Mouse (Mus musculus) left cerebral cortex, postnatal 36 days (tissue): ENCODE results near the gene Yap1. TPM values are rescaled to one million over a fixed set of nuclear protein-coding genes. Genes with fewer than 3 reads are reported as not detected.
"Not testable (repeated sequence)": the region's sequence is repeated elsewhere in the genome, so short reads cannot be mapped to it uniquely, and the experiment has no call there.

Source experiments
- DNase-seq, 2 experiments: peaks; one replicate each; pipeline ENCODE4 v3.0.0; 2021 to 2022; ENCODE audit warnings: low spot score in 2 of 2, mixed read lengths in 1 of 2
- intact Hi-C: fragments of 180-260 bp; cut with DNase I; formaldehyde crosslinking; loops from one replicate; pipeline ENCODE4 v1.15.1; 2025
- total RNA-seq, 2 experiments: library from RNA; stranded (reverse); gene quantifications; 2 replicates each; pipeline ENCODE4 v1.2.3; 2021

Yap1 gene
- total RNA-seq, 2 experiments from 2014 or later, result 17.2 to 19.0 TPM

DNA sequence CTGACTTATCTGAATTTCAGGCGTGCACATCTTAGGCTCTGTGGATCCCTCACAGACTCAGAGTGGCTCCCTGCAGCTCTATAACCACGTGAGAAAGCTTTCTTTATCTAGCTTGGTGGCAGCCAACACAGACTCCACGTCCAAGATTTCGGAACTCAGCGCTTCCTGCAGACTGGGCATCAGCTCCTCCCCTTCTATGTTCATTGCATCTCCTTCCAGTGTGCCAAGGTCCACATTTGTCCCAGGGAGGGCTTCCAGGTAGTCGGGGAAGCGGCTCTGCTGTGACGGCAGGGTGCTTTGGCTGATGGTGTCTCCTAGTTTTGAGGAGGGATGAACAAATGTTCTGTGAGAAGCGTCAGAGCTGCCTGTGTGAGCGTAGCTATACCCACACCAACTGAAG, 70.0 kb downstream of the Yap1 start:
- intact Hi-C loops, result no loop called here
- peak; percentile 44 to 51 for DNase-seq

- intact Hi-C loops, result no loop called here
- no peak for DNase-seq
These were observed 74.8 kb downstream of the Yap1 start for GRCm38 (mm10) chr9:7929552-7929951.

GRCm38 (mm10) chr9:7928866-7929265, 75.5 kb downstream of the Yap1 start:
- intact Hi-C loops, result no loop called here
- DNase-seq, result no peak

- intact Hi-C loops, result no loop called here
- DNase-seq, result no peak
These were observed 76.1 kb downstream of the Yap1 start for GRCm38 (mm10) chr9:7928207-7928793.

- DNase-seq, result no peak
- intact Hi-C loops, result no loop called here
These were observed 89.5 kb downstream of the Yap1 start for GRCm38 (mm10) chr9:7914925-7915324.

- intact Hi-C loops, result no loop called here
- DNase-seq, result peak; percentile 17 to 27
These were observed 89.9 kb downstream of the Yap1 start for GRCm38 (mm10) chr9:7914487-7914886.

- intact Hi-C loops, result no loop called here
- no peak for DNase-seq
These were observed 90.4 kb downstream of the Yap1 start for GRCm38 (mm10) chr9:7913953-7914352.

DNA sequence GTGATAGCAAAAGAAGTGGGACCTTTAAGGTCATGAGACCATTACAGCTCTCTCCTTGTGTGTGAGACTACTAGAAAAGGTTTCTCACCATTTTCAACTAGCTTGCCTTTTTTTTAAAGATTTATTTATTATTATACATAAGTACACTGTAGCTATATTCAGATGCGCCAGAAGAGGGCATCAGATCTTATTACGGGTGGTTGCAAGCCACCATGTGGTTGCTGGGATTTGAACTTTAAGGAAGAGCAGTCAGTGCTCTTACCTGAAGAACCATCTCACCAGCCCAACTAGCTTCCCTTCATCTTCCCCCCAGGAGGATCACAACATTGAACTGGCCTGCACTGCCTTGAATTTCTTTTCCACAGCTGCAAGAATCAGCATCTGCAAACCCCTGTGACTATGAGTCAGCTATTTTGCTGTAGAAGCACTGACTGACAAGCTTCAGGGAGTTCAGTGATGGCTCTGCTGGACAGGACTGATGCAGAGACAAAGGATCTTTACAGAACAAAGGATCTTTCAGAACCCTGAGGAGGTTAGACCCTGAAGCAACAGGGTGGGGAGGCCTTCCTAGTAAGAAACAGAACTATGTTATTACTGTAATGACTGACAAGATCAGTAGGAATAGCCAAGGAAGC, 96.9 kb downstream of the Yap1 start:
- DNase-seq, result no peak
- intact Hi-C loops, result no loop called here

DNA sequence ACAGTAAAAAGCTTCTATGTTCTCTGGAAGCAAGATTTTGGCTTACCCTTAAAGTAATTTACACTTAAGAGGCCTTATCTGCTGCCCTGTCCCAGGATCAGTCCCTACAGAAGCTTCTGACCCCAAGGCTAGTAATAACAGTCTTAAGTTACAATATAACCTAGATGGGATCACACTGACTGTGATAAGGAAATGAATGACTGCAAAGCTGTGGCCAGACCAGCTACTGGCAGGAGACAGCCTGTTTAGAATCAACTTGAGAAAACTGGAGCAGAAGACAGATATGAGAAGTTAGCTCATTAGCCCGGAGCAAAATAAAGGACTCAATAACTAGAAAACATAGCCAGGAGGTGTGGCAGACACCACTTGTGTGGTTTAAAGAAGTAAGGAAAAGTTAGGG, 97.8 kb downstream of the Yap1 start:
- intact Hi-C loops, result no loop called here
- no peak for DNase-seq

DNA sequence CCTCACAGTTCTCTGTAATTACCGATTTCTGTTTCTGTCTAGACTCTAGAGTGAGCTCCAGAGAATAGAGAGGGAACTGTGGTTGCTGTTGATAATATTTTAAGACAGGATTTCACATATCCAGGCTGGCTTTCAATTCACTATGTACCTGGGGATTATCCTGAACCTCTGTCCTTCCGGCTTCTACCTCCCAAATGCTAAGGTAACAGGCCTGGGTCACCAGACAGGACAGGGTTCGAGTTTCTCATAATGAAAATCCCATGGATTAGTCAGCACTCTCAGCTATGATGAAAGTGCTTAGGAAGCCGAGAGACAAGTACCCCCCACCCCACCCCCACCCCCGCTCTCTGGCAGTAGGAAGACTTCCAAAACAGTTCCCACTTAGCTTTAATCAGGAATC, 100.6 kb downstream of the Yap1 start:
- intact Hi-C loops, result no loop called here
- DNase-seq, result no peak

- intact Hi-C loops, result no loop called here
- no peak for DNase-seq
These were observed 101.1 kb downstream of the Yap1 start for GRCm38 (mm10) chr9:7903262-7903661.

GRCm38 (mm10) chr9:7902311-7902710, 102.1 kb downstream of the Yap1 start:
- DNase-seq, result no peak
- intact Hi-C loops, result no loop called here

- no peak for DNase-seq
- intact Hi-C loops, result no loop called here
These were observed 103.4 kb downstream of the Yap1 start for GRCm38 (mm10) chr9:7900965-7901364.

DNA sequence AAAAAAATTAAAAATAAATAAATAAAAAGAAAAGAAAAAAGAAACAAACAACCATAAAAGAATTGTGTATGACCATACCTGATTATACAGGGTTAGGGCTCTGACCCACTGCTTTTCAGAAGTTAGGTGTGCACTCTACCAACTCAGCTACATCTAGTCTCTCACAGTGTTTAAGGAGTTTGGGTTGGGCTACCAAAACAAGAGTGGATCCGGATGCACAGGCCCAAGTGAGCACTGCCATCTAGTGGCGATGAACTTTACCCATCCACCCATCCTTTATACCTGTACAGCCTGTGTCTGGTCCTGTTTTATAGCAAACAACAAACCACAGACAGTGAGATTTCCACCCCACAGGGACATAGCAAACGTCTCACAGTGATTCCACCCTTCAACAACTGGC, 106.9 kb downstream of the Yap1 start:
- intact Hi-C loops, result loop anchor here (1.0 to 5.0 kb wide), 2 partner anchors 183 to 295 kb away; no protein-coding TSS in a partner anchor
- peak; percentile 35 to 49 for DNase-seq

DNA sequence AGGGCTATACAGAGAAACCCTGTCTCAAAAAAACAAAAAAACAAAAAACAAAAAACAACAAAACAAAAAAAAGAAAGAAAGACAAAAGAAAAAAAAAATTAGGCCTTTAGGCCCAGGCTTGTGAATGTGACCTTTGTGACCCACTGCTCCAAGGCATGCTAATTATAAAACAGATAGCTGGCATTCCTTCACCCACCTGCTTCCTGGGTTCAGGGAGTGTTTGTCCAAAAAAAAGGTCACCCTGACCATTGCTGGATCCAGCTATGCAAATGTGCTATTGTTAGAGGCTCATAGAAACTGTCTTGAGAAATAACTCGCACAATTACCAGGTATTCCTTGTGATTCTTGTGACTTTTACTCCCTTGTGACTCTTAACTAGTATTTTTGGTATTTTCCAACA, 112.6 kb downstream of the Yap1 start:
- intact Hi-C loops, DNase-seq: not testable (repeated sequence)

DNA sequence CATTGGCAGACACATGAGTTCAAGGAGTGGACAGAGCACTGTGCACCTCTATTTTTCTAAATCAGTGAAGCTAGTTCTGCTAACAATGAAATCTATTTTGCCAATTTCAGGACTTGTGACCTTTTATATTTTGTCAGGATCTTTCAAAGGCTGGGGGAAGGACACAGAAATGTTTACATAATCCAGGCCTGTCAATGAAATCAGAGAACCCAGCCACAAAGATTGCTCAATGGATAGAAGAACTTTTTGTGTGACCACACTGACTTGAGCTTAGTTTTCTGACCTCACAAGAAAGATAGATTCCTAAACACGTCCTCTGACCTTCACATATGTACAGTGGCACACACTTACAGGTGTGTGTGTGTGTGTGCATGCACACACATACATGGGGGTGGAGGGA, 113.2 kb downstream of the Yap1 start:
- intact Hi-C loops, result no loop called here
- no peak for DNase-seq

DNA sequence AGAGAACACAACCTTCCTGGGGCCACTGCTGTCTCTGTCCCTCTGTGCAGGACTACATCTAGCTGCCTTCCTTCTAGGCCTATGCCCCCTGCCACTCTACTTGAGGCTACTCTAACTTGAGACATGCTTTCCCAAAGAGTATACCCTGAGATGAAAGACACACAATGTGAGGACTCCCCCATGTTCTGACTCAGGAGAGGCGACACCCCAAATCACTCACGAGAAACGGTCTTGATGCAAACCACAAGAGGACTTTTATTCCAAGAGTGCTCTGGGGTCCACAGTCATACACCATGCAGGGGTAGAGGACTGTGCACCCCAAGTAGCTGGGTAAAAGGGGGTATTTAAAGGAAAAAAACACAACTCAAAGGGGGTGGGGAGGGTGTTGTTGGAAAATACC, 120.0 kb downstream of the Yap1 start:
- no peak for DNase-seq
- intact Hi-C loops, result no loop called here

DNA sequence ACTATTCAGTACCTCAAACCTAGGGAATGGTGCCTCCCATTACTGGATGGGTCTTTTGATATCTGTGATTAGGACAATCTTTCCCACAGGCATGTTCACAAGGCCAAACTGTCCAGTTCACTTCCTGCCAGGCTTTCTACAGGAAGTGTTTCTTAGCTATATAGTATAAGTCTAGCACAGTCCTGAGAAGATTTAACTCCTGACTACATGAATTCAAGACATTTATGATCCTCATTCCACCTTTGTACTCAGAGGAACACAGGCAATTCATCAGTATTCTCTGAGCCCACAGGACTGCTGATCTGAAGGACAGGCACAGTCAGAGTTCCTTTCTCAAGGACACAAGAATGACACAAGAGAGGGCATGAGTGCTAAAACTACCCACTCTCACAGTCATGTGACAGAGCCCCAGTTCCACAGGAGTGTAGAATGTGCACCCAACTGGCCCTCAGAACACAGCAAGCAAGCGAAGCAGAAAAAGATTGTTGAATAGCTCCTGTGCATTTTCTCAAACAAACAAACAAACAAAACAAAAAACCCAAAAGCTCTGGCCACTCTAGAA, 122.0 kb downstream of the Yap1 start:
- no peak for DNase-seq
- intact Hi-C loops, result no loop called here
